Mouse (Mus musculus): ENCODE measurements around the gene Palmd.

DNA sequence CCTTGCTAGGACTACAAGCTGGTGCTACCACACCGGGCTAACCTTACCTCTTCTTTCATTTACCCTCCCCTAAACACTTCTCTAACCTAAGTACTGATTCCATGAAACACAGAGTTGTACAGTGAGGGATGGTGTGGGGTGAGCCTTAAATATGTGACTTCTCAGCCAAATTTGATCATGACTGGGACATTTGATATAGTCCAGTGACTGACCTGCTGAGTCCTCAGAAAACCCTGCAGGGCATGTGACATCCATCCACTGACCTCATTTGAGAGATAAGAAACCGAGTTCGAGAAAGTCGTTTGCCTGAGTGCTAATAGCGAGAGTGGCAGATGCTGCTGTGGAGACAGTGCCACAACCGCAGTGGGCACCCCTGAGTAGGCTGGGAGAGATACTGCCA, 54.4 kb downstream of the Palmd start:
- TF ChIP-seq CTCF (IDR thresholded peaks at IDR 0.05) (no peak), POLR2A (IDR thresholded peaks at IDR 0.05; ENCODE audit: insufficient read depth, low read depth, low read length) (no peak)

Data from heart, adult 2 months (tissue).